Mouse (Mus musculus): ENCODE results near the gene Esr1. TPM values are rescaled to one million over a fixed set of nuclear protein-coding genes. Genes with fewer than 3 reads are reported as not detected.

The Esr1 gene
- polyA plus RNA-seq, 2 experiments: 0.79 to 1.1 TPM

GRCm38 (mm10) chr10:4586691-4587090, 24.7 kb upstream of the Esr1 start:
- no peak for ATAC-seq (ENCODE audit: low FRiP score, low read depth)
- Histone ChIP-seq H3K4me3 (replicated peaks; ENCODE audit: low read length) (no peak overlapping the region), H3K4me1 (ENCODE audit: control insufficient read depth, insufficient read depth, low read length) (no peaks in the 10 kb centered on the region), H3K27ac (replicated peaks; ENCODE audit: low read depth, low read length) (no peak overlapping the region), H3K4me2 (replicated peaks; ENCODE audit: low read depth, low read length, severe bottlenecking) (no peak overlapping the region), H3K36me3 (ENCODE audit: control insufficient read depth, insufficient read depth, low read length) (no peaks in the 10 kb centered on the region), H3K9ac (ENCODE audit: low read depth, low read length, severe bottlenecking) (no peak overlapping the region), H3K9me3 (ENCODE audit: control insufficient read depth, low read length) (no peaks in the 10 kb centered on the region), H3K27me3 (ENCODE audit: control insufficient read depth, insufficient read depth, low read length) (no peaks in the 10 kb centered on the region)
- 79% methylated on average over 6 of the region's 6 CpGs for WGBS
- no peak for TF ChIP-seq POLR2A (IDR thresholded peaks at IDR 0.05; ENCODE audit: borderline replicate concordance, extremely low read depth, insufficient read depth, insufficient read length)
- no peak for DNase-seq (ENCODE audit: low spot score)

- no peaks in the 10 kb centered on the region for H3K9me3 ChIP-seq (ENCODE audit: control insufficient read depth, low read length)
- 83% methylated on average over 4 of the region's 4 CpGs for WGBS
- no peak overlapping the region for H3K9ac ChIP-seq (ENCODE audit: low read depth, low read length, severe bottlenecking)
- H3K27ac ChIP-seq (replicated peaks; ENCODE audit: low read depth, low read length): no peak overlapping the region
- H3K4me3 ChIP-seq (replicated peaks; ENCODE audit: low read length): no peak overlapping the region
- no peak for ATAC-seq (ENCODE audit: low FRiP score, low read depth)
- no peak overlapping the region for H3K4me2 ChIP-seq (replicated peaks; ENCODE audit: low read depth, low read length, severe bottlenecking)
- no peaks in the 10 kb centered on the region for H3K27me3 ChIP-seq (ENCODE audit: control insufficient read depth, insufficient read depth, low read length)
- no peaks in the 10 kb centered on the region for H3K36me3 ChIP-seq (ENCODE audit: control insufficient read depth, insufficient read depth, low read length)
- no peaks in the 10 kb centered on the region for H3K4me1 ChIP-seq (ENCODE audit: control insufficient read depth, insufficient read depth, low read length)
- DNase-seq (ENCODE audit: low spot score): no peak
- TF ChIP-seq POLR2A (IDR thresholded peaks at IDR 0.05; ENCODE audit: borderline replicate concordance, extremely low read depth, insufficient read depth, insufficient read length): no peak
Observed at GRCm38 (mm10) chr10:4589576-4589975, 21.8 kb upstream of the Esr1 start.

- DNase-seq (ENCODE audit: low spot score) (no peak), ATAC-seq (ENCODE audit: low FRiP score, low read depth) (no peak)
- no peak overlapping the region for H3K9ac ChIP-seq (ENCODE audit: low read depth, low read length, severe bottlenecking)
- H3K27ac ChIP-seq (replicated peaks; ENCODE audit: low read depth, low read length): no peak overlapping the region
- no peaks in the 10 kb centered on the region for H3K36me3 ChIP-seq (ENCODE audit: control insufficient read depth, insufficient read depth, low read length)
- WGBS: 55% methylated on average over 8 of the region's 8 CpGs
- no peak overlapping the region for H3K4me2 ChIP-seq (replicated peaks; ENCODE audit: low read depth, low read length, severe bottlenecking)
- H3K4me3 ChIP-seq (replicated peaks; ENCODE audit: low read length): no peak overlapping the region
- H3K4me1 ChIP-seq (ENCODE audit: control insufficient read depth, insufficient read depth, low read length): no peaks in the 10 kb centered on the region
- TF ChIP-seq POLR2A (IDR thresholded peaks at IDR 0.05; ENCODE audit: borderline replicate concordance, extremely low read depth, insufficient read depth, insufficient read length): no peak
- no peaks in the 10 kb centered on the region for H3K27me3 ChIP-seq (ENCODE audit: control insufficient read depth, insufficient read depth, low read length)
- no peaks in the 10 kb centered on the region for H3K9me3 ChIP-seq (ENCODE audit: control insufficient read depth, low read length)
Observed at GRCm38 (mm10) chr10:4590956-4591355, 20.4 kb upstream of the Esr1 start.

- Histone ChIP-seq H3K4me3 (replicated peaks; ENCODE audit: low read length) (no peak overlapping the region), H3K4me2 (replicated peaks; ENCODE audit: low read depth, low read length, severe bottlenecking) (no peak overlapping the region), H3K27me3 (ENCODE audit: control insufficient read depth, insufficient read depth, low read length) (no peaks in the 10 kb centered on the region), H3K27ac (replicated peaks; ENCODE audit: low read depth, low read length) (no peak overlapping the region), H3K9ac (ENCODE audit: low read depth, low read length, severe bottlenecking) (no peak overlapping the region), H3K9me3 (ENCODE audit: control insufficient read depth, low read length) (no peaks in the 10 kb centered on the region), H3K4me1 (ENCODE audit: control insufficient read depth, insufficient read depth, low read length) (no peaks in the 10 kb centered on the region), H3K36me3 (ENCODE audit: control insufficient read depth, insufficient read depth, low read length) (no peaks in the 10 kb centered on the region)
- WGBS: 72% methylated on average over 4 of the region's 4 CpGs
- no peak for ATAC-seq (ENCODE audit: low FRiP score, low read depth)
- DNase-seq (ENCODE audit: low spot score): no peak
- no peak for TF ChIP-seq POLR2A (IDR thresholded peaks at IDR 0.05; ENCODE audit: borderline replicate concordance, extremely low read depth, insufficient read depth, insufficient read length)
Observed at GRCm38 (mm10) chr10:4593828-4594227, 17.6 kb upstream of the Esr1 start.

GRCm38 (mm10) chr10:4597211-4597610, 14.2 kb upstream of the Esr1 start:
- H3K9me3 ChIP-seq (ENCODE audit: control insufficient read depth, low read length): no peaks in the 10 kb centered on the region
- 86% methylated on average over 4 of the region's 4 CpGs for WGBS

More at GRCm38 (mm10) chr10:4597211-4597610, 14.2 kb upstream of the Esr1 start:
- Histone ChIP-seq H3K27me3 (ENCODE audit: control insufficient read depth, insufficient read depth, low read length) (no peaks in the 10 kb centered on the region), H3K36me3 (ENCODE audit: control insufficient read depth, insufficient read depth, low read length) (no peaks in the 10 kb centered on the region), H3K4me3 (replicated peaks; ENCODE audit: low read length) (no peak overlapping the region), H3K4me2 (replicated peaks; ENCODE audit: low read depth, low read length, severe bottlenecking) (no peak overlapping the region), H3K27ac (replicated peaks; ENCODE audit: low read depth, low read length) (no peak overlapping the region), H3K9ac (ENCODE audit: low read depth, low read length, severe bottlenecking) (no peak overlapping the region), H3K4me1 (ENCODE audit: control insufficient read depth, insufficient read depth, low read length) (no peaks in the 10 kb centered on the region)
- no peak for TF ChIP-seq POLR2A (IDR thresholded peaks at IDR 0.05; ENCODE audit: borderline replicate concordance, extremely low read depth, insufficient read depth, insufficient read length)
- no peak for DNase-seq (ENCODE audit: low spot score)
- ATAC-seq (ENCODE audit: low FRiP score, low read depth): no peak

All from limb, embryonic 14.5 days (tissue).